Mouse (Mus musculus) limb, embryonic 15.5 days (tissue): ENCODE data around the gene Cep85l. TPM values are rescaled to one million over a fixed set of nuclear protein-coding genes. Genes with fewer than 3 reads are reported as not detected.

ENCODE experiments used
- ATAC-seq: fragments of 200-750 bp; cut with Nextera tagmentation; 2 replicates; pipeline ENCODE4 v1.8.0; 2017; ENCODE audit warnings: low read depth, moderate TSS enrichment; ENCODE audit not compliant: insufficient number of reproducible peaks, low FRiP score, low TSS enrichment
- H3K27ac ChIP-seq: fragments of 300-500 bp; sonication (generic); 2 replicates; pipeline ENCODE4 v1.5.1; 2015; ENCODE audit warnings: moderate library complexity, mild to moderate bottlenecking, inconsistent platforms
- H3K27me3 ChIP-seq: fragments of 300-500 bp; sonication (generic); 2 replicates; pipeline ENCODE4 v1.6.1; 2015; ENCODE audit warnings: inconsistent platforms
- H3K36me3 ChIP-seq: fragments of 300-500 bp; sonication (generic); 2 replicates; pipeline ENCODE4 v1.6.1; 2015; ENCODE audit warnings: inconsistent platforms
- H3K4me1 ChIP-seq: fragments of 300-500 bp; sonication (generic); 2 replicates; pipeline ENCODE4 v1.6.1; 2015; ENCODE audit warnings: inconsistent platforms
- H3K4me2 ChIP-seq: fragments of 300-500 bp; sonication (generic); 2 replicates; pipeline ENCODE4 v1.6.1; 2015; ENCODE audit warnings: mild to moderate bottlenecking, inconsistent platforms
- H3K4me3 ChIP-seq: fragments of 300-500 bp; sonication (generic); 2 replicates; pipeline ENCODE4 v1.5.1; 2015; ENCODE audit warnings: mild to moderate bottlenecking, inconsistent platforms
- H3K9ac ChIP-seq: fragments of 300-500 bp; sonication (generic); 2 replicates; pipeline ENCODE4 v1.6.1; 2015; ENCODE audit warnings: inconsistent platforms
- H3K9me3 ChIP-seq: fragments of 300-500 bp; sonication (generic); 2 replicates; pipeline ENCODE4 v1.6.1; 2016; ENCODE audit warnings: inconsistent platforms
- WGBS: fragments of 180-500 bp; shearing (Covaris S2); methylation state at CpG from one replicate; pipeline ENCODE4 v1.1.7; 2015; 5-methylcytosine and 5-hydroxymethylcytosine counted together
- polyA plus RNA-seq: library from polyadenylated mRNA; unstranded; fragments of >200 nt; fragmentation: Nextera tagmentation; extraction: Ambion mirVana; gene quantifications from 2 replicates; pipeline ENCODE4 v1.2.1, GENCODE M21; 2015

Cep85l gene
- polyA plus RNA-seq, 1 experiment from 2014 or later, result 5.9 TPM

GRCm38 (mm10) chr10:53353665-53354064 is 26.1 kb downstream of the Cep85l start:
- no peak for ATAC-seq
- WGBS, result 85% methylated on average over 3 of the region's 3 CpGs
- Histone ChIP-seq H3K27ac (no peak overlapping the region), H3K4me2 (no peak overlapping the region), H3K27me3 (no peaks in the 10 kb centered on the region), H3K4me1 (0 out of 2 replicates have a peak, but pooled peaks cover 9% of the 10 kb centered on the region), H3K9me3 (no peaks in the 10 kb centered on the region), H3K36me3 (peaks cover 18% of the 10 kb centered on the region), H3K9ac (no peak overlapping the region), H3K4me3 (no peak overlapping the region)

GRCm38 (mm10) chr10:53349254-53349653 is 30.5 kb downstream of the Cep85l start:
- Histone ChIP-seq H3K9ac (no peak overlapping the region), H3K36me3 (peaks cover 13% of the 10 kb centered on the region; the same call in 1 of the 2 replicates), H3K4me1 (0 out of 2 replicates have a peak, but pooled peaks cover 9% of the 10 kb centered on the region), H3K4me3 (no peak overlapping the region), H3K27me3 (no peaks in the 10 kb centered on the region), H3K27ac (no peak overlapping the region), H3K9me3 (no peaks in the 10 kb centered on the region), H3K4me2 (no peak overlapping the region)
- WGBS, result 93% methylated on average over 1 of the region's 1 CpGs
- ATAC-seq, result no peak

DNA sequence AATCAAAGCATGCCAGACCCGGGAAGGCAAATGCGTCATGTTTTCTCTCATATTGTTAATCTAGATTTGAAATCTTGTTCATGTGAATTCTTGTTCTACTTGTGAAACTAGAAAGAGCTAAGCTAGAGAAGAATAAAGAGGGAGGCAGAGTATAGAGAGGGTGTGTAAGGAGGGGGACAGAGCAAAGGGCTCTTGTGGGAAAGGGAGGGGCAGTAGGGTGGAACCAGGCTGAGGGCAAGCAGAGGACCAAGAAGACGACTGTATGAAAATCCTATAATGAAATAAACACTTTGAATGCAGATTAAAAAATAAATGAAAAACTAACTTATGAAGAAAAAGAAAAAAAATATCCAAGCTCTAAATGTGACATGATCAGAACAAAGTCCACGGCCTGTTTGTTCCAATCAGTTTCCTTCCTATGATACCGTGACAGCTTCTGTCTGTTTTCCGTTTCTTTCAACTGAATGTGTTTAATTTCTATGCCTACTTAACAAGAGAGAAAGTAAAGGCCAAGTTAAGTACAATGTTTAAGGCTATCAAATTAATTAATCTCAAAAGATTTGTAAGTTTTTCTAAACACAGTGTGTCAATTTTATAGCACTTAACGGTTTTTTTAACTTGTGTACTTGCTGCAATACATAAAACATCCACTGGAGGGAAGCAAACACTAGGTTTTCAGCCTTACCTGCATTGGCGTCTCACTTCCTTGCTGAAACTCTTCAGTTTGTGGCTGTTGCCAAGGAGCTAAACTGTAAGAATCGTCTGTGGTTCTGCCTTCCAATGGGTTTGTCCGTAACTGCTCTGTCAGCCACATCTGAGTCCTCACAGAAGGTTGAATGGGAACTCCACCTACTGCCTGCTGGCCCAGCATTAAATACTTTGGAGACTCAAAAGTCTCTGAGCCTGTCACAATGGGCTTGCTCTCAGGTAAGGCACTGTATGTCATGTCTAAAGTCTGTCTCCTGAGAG is 31.7 kb downstream of the Cep85l start:
- WGBS, result 55% methylated on average over 10 of the region's 10 CpGs
- H3K4me1 ChIP-seq, result peaks cover 11% of the 10 kb centered on the region; the same call in 1 of the 2 replicates
- no peak for ATAC-seq
- H3K4me3 ChIP-seq, result no peak overlapping the region
- no peak overlapping the region for H3K9ac ChIP-seq
- no peak overlapping the region for H3K4me2 ChIP-seq
- no peaks in the 10 kb centered on the region for H3K9me3 ChIP-seq
- H3K36me3 ChIP-seq, result peaks cover 13% of the 10 kb centered on the region; the same call in 1 of the 2 replicates
- H3K27ac ChIP-seq, result no peak overlapping the region
- no peaks in the 10 kb centered on the region for H3K27me3 ChIP-seq

- no peak for ATAC-seq
- H3K9ac ChIP-seq, result no peak overlapping the region
- 83% methylated on average over 5 of the region's 5 CpGs for WGBS
- H3K4me3 ChIP-seq, result no peak overlapping the region
- no peaks in the 10 kb centered on the region for H3K27me3 ChIP-seq
- H3K27ac ChIP-seq, result no peak overlapping the region
- peaks cover 11% of the 10 kb centered on the region; the same call in 1 of the 2 replicates for H3K4me1 ChIP-seq
- no peak overlapping the region for H3K4me2 ChIP-seq
- H3K36me3 ChIP-seq, result peaks cover 13% of the 10 kb centered on the region; the same call in 1 of the 2 replicates
- H3K9me3 ChIP-seq, result no peaks in the 10 kb centered on the region
Observed at GRCm38 (mm10) chr10:53346916-53347315, 32.8 kb downstream of the Cep85l start.

GRCm38 (mm10) chr10:53346506-53346905 is 33.2 kb downstream of the Cep85l start:
- H3K4me2 ChIP-seq, result no peak overlapping the region
- 52% methylated on average over 3 of the region's 3 CpGs for WGBS
- no peaks in the 10 kb centered on the region for H3K9me3 ChIP-seq
- no peak for ATAC-seq
- no peaks in the 10 kb centered on the region for H3K27me3 ChIP-seq
- H3K4me1 ChIP-seq, result peaks cover 11% of the 10 kb centered on the region; the same call in 1 of the 2 replicates
- H3K4me3 ChIP-seq, result no peak overlapping the region
- no peak overlapping the region for H3K9ac ChIP-seq
- H3K27ac ChIP-seq, result no peak overlapping the region
- H3K36me3 ChIP-seq, result peaks cover 13% of the 10 kb centered on the region; the same call in 1 of the 2 replicates

GRCm38 (mm10) chr10:53345508-53345907 is 34.2 kb downstream of the Cep85l start:
- Histone ChIP-seq H3K27me3 (no peaks in the 10 kb centered on the region), H3K4me3 (no peak overlapping the region), H3K4me2 (no peak overlapping the region), H3K9ac (no peak overlapping the region), H3K36me3 (peaks cover 13% of the 10 kb centered on the region; the same call in 1 of the 2 replicates), H3K9me3 (no peaks in the 10 kb centered on the region), H3K4me1 (peaks cover 6% of the 10 kb centered on the region; the same call in 1 of the 2 replicates), H3K27ac (no peak overlapping the region)
- WGBS, result 79% methylated on average over 4 of the region's 4 CpGs
- ATAC-seq, result no peak

DNA sequence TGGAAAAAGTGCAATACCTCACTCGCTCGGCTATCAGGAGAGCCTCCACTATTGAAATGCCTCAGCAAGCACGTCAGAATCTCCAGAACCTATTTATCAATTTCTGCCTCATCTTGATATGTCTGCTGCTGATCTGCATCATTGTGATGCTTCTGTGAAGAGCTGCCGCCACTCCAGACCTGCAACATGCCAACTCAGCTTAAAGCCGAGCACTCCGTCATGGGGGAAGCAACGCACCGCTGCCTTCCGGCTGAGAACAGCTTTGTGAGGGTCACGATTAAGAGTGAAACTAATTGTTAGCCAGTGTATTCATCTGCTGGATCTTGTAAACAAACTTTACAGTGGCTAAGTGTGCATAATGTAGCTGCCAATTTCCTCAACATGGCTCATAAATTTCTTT is 35.9 kb downstream of the Cep85l start:
- ATAC-seq, result no peak
- no peak overlapping the region for H3K4me2 ChIP-seq
- 66% methylated on average over 10 of the region's 10 CpGs for WGBS

DNA sequence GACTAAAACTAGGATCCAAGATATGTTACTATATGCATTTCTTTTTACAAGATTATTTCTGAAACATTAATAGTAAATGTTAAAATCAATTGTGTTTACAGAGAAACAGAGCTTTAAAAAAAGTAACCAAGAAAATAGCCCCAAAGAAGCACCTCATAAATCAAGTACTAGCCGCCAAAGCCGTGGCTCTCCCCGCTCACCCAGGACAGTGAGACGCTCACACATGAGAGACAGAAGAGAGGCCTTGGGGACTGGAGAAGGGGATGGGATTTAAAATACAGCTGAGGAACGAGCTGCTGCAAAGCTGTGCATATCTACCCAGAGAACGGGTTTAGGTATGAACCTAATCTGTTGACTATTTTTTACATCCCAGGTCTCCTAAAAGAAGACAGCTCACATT is 36.4 kb downstream of the Cep85l start:
- 47% methylated on average over 6 of the region's 6 CpGs for WGBS
- H3K4me2 ChIP-seq, result no peak overlapping the region
- peaks cover 2% of the 10 kb centered on the region; the same call in 1 of the 2 replicates for H3K4me1 ChIP-seq
- H3K4me3 ChIP-seq, result no peak overlapping the region
- ATAC-seq, result no peak
- H3K9ac ChIP-seq, result no peak overlapping the region
- H3K27ac ChIP-seq, result no peak overlapping the region
- H3K36me3 ChIP-seq, result peaks cover 5% of the 10 kb centered on the region; the same call in 1 of the 2 replicates
- no peaks in the 10 kb centered on the region for H3K9me3 ChIP-seq
- H3K27me3 ChIP-seq, result no peaks in the 10 kb centered on the region

More for the DNA sequence above, 35.9 kb downstream of the Cep85l start:
- Histone ChIP-seq H3K9ac (no peak overlapping the region), H3K4me3 (no peak overlapping the region), H3K27ac (no peak overlapping the region), H3K27me3 (no peaks in the 10 kb centered on the region), H3K36me3 (peaks cover 10% of the 10 kb centered on the region; the same call in 1 of the 2 replicates), H3K4me1 (peaks cover 2% of the 10 kb centered on the region; the same call in 1 of the 2 replicates), H3K9me3 (no peaks in the 10 kb centered on the region)

DNA sequence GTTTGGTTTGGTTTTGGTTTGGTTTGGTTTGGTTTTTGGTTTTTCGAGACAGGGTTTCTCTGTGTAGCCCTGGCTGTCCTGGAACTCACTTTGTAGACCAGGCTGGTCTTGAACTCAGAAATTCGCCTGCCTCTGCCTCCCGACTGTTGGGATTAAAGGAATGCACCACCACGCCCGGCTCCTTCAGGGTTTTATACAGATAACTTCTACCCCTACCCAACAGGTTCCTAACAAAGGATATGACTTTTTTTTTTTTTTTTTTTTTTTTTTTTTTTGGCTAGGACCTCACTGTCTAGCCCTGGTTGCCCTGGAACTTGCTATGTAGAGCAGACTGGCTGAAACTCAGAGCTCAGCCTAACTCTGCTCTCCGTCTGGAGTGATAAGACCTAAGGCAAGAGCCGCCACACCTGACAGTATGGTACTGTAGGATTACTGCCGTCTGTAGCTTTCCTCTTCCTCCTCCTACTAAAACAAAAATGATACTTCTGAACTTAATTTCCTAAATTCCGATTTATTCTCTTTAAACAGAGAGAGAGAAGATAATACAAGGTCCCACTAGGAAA is 37.5 kb downstream of the Cep85l start:
- Histone ChIP-seq H3K36me3 (no peaks in the 10 kb centered on the region), H3K4me3 (no peak overlapping the region), H3K27me3 (no peaks in the 10 kb centered on the region), H3K9ac (no peak overlapping the region), H3K4me1 (peaks cover 2% of the 10 kb centered on the region; the same call in 1 of the 2 replicates), H3K27ac (no peak overlapping the region), H3K9me3 (no peaks in the 10 kb centered on the region), H3K4me2 (no peak overlapping the region)
- WGBS, result 85% methylated on average over 9 of the region's 9 CpGs
- ATAC-seq, result no peak

DNA sequence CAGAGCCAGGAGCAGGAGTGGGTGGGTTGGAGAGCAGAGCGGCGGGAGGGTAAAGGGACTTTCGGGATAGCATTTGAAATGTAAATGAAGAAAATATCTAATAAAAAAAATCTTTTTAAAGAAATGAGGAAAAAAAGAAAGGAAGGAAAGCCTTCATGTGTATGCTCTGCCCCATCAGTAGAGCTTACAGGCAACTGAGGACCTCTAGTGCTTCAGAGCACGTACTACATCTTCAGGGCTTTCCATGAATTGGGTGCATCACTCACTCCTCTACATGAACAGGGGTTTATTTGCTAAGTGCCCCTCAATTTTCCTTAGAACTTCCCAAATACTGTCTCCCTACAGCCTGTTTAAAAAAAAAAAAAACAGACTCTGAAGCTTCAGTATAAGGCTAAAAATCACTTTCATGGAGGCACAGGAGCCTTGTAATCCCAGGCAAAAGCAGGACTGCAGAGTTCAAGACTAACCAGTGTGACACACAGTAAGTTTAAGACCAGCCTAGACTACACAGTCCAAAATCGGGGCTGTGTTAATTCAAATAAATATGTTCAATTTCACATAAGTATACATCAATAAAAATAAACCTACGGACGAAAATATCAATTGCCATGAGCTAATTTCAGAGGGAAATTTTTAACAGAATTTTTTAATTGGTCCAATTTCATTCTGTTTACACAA is 38.3 kb downstream of the Cep85l start:
- Histone ChIP-seq H3K9ac (no peak overlapping the region), H3K36me3 (no peaks in the 10 kb centered on the region), H3K27me3 (no peaks in the 10 kb centered on the region), H3K9me3 (no peaks in the 10 kb centered on the region), H3K4me1 (peaks cover 2% of the 10 kb centered on the region; the same call in 1 of the 2 replicates), H3K4me2 (no peak overlapping the region), H3K4me3 (no peak overlapping the region), H3K27ac (no peak overlapping the region)
- WGBS, result 82% methylated on average over 7 of the region's 7 CpGs
- no peak for ATAC-seq

GRCm38 (mm10) chr10:53339045-53339444 is 40.7 kb downstream of the Cep85l start:
- no peak overlapping the region for H3K9ac ChIP-seq
- no peak overlapping the region for H3K4me3 ChIP-seq
- H3K4me1 ChIP-seq, result peaks cover 2% of the 10 kb centered on the region; the same call in 1 of the 2 replicates
- H3K4me2 ChIP-seq, result no peak overlapping the region
- no peaks in the 10 kb centered on the region for H3K36me3 ChIP-seq
- no peaks in the 10 kb centered on the region for H3K9me3 ChIP-seq
- 59% methylated on average over 2 of the region's 2 CpGs for WGBS
- no peaks in the 10 kb centered on the region for H3K27me3 ChIP-seq
- H3K27ac ChIP-seq, result no peak overlapping the region
- no peak for ATAC-seq
